In genomic region chr9:102036132-102036531, GRCm38 (mm10) we compare ENCODE assay signal across 16 mouse cellular contexts.
"Had no signal": no experiment of that assay in that cellular context is flagged by ENCODE, and none has a peak within 500 bp of the region (broad histone marks: within the 10 kb centered on the region; RNA-seq: fewer than 3 reads in every experiment).

No protein-coding gene starts in this region.

- H3K4me1 ChIP-seq: kidney, embryonic 15.5 days; liver, embryonic 15.5 days had no signal

- H3K9me3 ChIP-seq: kidney, embryonic 15.5 days; liver, embryonic 15.5 days; neural tube, embryonic 13.5 days had no signal

- H3K4me3 ChIP-seq: kidney, embryonic 15.5 days; liver, embryonic 15.5 days; neural tube, embryonic 13.5 days had no signal

- H3K4me2 ChIP-seq: kidney, embryonic 15.5 days; liver, embryonic 11.5 days; liver, embryonic 15.5 days; neural tube, embryonic 13.5 days had no signal

- H3K36me3 ChIP-seq: kidney, embryonic 15.5 days; liver, embryonic 15.5 days; neural tube, embryonic 13.5 days had no signal

- H3K27me3 ChIP-seq: kidney, embryonic 15.5 days; liver, embryonic 15.5 days; neural tube, embryonic 13.5 days had no signal

- H3K27ac ChIP-seq: kidney, embryonic 15.5 days; liver, embryonic 15.5 days; neural tube, embryonic 13.5 days had no signal

- DNase-seq: kidney, adult 2 months; kidney, postnatal 36 days; left cerebral cortex, postnatal 4 days; lung, adult 2 months; lung, postnatal 36 days; retina, postnatal 1 day; right cerebral cortex, postnatal 4 days; spleen, adult 18-20 months; thymus, adult 2 months; thymus, postnatal 25 days had no signal

- H3K9ac ChIP-seq: kidney, embryonic 15.5 days; liver, embryonic 15.5 days; neural tube, embryonic 13.5 days had no signal

- ATAC-seq: intestine, embryonic 16.5 days; lung, postnatal 0 days had no signal
